Mouse (Mus musculus): Measurements from ENCODE around the gene Gdi1.

DNA sequence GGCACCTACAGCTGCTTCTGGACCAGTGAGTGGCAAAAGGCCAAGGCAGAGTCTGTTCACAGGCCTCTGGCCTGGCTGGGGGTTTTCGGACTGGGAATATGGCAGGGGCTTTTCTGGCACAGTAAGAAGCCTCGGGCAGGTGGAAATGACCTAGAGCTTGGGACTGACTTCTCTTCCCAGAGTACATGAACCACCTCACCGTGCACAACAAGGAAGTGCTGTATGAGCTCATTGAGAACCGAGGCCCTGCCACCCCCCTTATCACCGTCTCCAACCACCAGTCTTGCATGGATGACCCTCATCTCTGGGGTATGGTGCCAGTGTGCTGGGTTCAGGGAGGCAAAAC is 21.7 kb upstream of the Gdi1 start:
- TF ChIP-seq GATA1 (IDR thresholded peaks at IDR 0.05; ENCODE audit: borderline replicate concordance, low read length) (no peak), FLI1 (IDR thresholded peaks at IDR 0.05; ENCODE audit: low read length) (no peak)

All from megakaryocyte, embryonic 14.5 days (primary cell).